Mouse (Mus musculus): ENCODE results near the gene Rtkn2. TPM values are rescaled to one million over a fixed set of nuclear protein-coding genes. Genes with fewer than 3 reads are reported as not detected.
"Not testable (repeated sequence)": the region's sequence is repeated elsewhere in the genome, so short reads cannot be mapped to it uniquely, and the experiment has no call there.

The Rtkn2 gene
- polyA plus RNA-seq, 1 experiment from 2014 or later, result 1.3 TPM

- Histone ChIP-seq H3K9ac (no peak overlapping the region), H3K4me1 (replicated peaks) (0 out of 2 replicates have a peak, but pooled peaks cover 4% of the 10 kb centered on the region), H3K9me3 (replicated peaks) (no peaks in the 10 kb centered on the region), H3K4me2 (no peak overlapping the region), H3K27ac (replicated peaks) (no peak overlapping the region), H3K4me3 (replicated peaks) (no peak overlapping the region), H3K27me3 (no peaks in the 10 kb centered on the region), H3K36me3 (replicated peaks) (peaks cover 22% of the 10 kb centered on the region)
- 69% methylated on average over 3 of the region's 3 CpGs for WGBS (ENCODE audit: insufficient replicate concordance)
- ATAC-seq (ENCODE audit: insufficient read depth), result no peak
These were observed 114.1 kb downstream of the Rtkn2 start for GRCm38 (mm10) chr10:68093496-68093895.

- Histone ChIP-seq H3K4me1 (replicated peaks) (0 out of 2 replicates have a peak, but pooled peaks cover under 1% of the 10 kb centered on the region), H3K27me3 (no peaks in the 10 kb centered on the region), H3K36me3 (replicated peaks) (peaks cover 26% of the 10 kb centered on the region), H3K4me2 (no peak overlapping the region), H3K9ac (no peak overlapping the region), H3K9me3 (replicated peaks) (no peaks in the 10 kb centered on the region), H3K4me3 (replicated peaks) (no peak overlapping the region), H3K27ac (replicated peaks) (no peak overlapping the region)
- ATAC-seq (ENCODE audit: insufficient read depth), result no peak
- 40% methylated on average over 2 of the region's 2 CpGs for WGBS (ENCODE audit: insufficient replicate concordance)
These were observed 115.8 kb downstream of the Rtkn2 start for GRCm38 (mm10) chr10:68095136-68095535.

- WGBS (ENCODE audit: insufficient replicate concordance), result 78% methylated on average over 12 of the region's 12 CpGs
- peaks cover 31% of the 10 kb centered on the region for H3K36me3 ChIP-seq (replicated peaks)
- ATAC-seq (ENCODE audit: insufficient read depth), result no peak
- no peaks in the 10 kb centered on the region for H3K4me1 ChIP-seq (replicated peaks)
- H3K27me3 ChIP-seq, result no peaks in the 10 kb centered on the region
- no peak overlapping the region for H3K27ac ChIP-seq (replicated peaks)
- no peak overlapping the region for H3K4me3 ChIP-seq (replicated peaks)
- no peak overlapping the region for H3K9ac ChIP-seq
- H3K9me3 ChIP-seq (replicated peaks), result no peaks in the 10 kb centered on the region
- H3K4me2 ChIP-seq, result no peak overlapping the region
These were observed 117.0 kb downstream of the Rtkn2 start for GRCm38 (mm10) chr10:68096395-68096794.

- Histone ChIP-seq H3K27me3 (no peaks in the 10 kb centered on the region), H3K27ac (replicated peaks) (no peak overlapping the region), H3K9me3 (replicated peaks) (no peaks in the 10 kb centered on the region), H3K4me2 (no peak overlapping the region), H3K4me1 (replicated peaks) (no peaks in the 10 kb centered on the region), H3K36me3 (replicated peaks) (peaks cover 31% of the 10 kb centered on the region), H3K4me3 (replicated peaks) (no peak overlapping the region), H3K9ac (no peak overlapping the region)
- WGBS (ENCODE audit: insufficient replicate concordance), result 54% methylated on average over 19 of the region's 19 CpGs
- no peak for ATAC-seq (ENCODE audit: insufficient read depth)
These were observed 118.7 kb downstream of the Rtkn2 start for GRCm38 (mm10) chr10:68097821-68098675.

- H3K27me3 ChIP-seq; H3K4me2 ChIP-seq; H3K9ac ChIP-seq; H3K4me3 ChIP-seq (replicated peaks); ATAC-seq (ENCODE audit: insufficient read depth); H3K27ac ChIP-seq (replicated peaks); H3K4me1 ChIP-seq (replicated peaks); H3K9me3 ChIP-seq (replicated peaks): not testable (repeated sequence)
- 74% methylated on average over 7 of the region's 7 CpGs for WGBS (ENCODE audit: insufficient replicate concordance)
- peaks cover 31% of the 10 kb centered on the region for H3K36me3 ChIP-seq (replicated peaks)
These were observed 120.4 kb downstream of the Rtkn2 start for GRCm38 (mm10) chr10:68099801-68100200.

- Histone ChIP-seq H3K9ac (no peak overlapping the region), H3K27me3 (no peaks in the 10 kb centered on the region), H3K9me3 (replicated peaks) (no peaks in the 10 kb centered on the region), H3K36me3 (replicated peaks) (peaks cover 31% of the 10 kb centered on the region), H3K4me2 (no peak overlapping the region), H3K4me1 (replicated peaks) (peaks cover 11% of the 10 kb centered on the region; the same call in 1 of the 2 replicates), H3K4me3 (replicated peaks) (no peak overlapping the region), H3K27ac (replicated peaks) (no peak overlapping the region)
- WGBS (ENCODE audit: insufficient replicate concordance), result 72% methylated on average over 8 of the region's 8 CpGs
- ATAC-seq (ENCODE audit: insufficient read depth), result no peak
These were observed 121.1 kb downstream of the Rtkn2 start for GRCm38 (mm10) chr10:68100506-68100905.

- H3K27ac ChIP-seq (replicated peaks), result no peak overlapping the region
- 62% methylated on average over 4 of the region's 4 CpGs for WGBS (ENCODE audit: insufficient replicate concordance)
- H3K4me1 ChIP-seq (replicated peaks), result peaks cover 12% of the 10 kb centered on the region; the same call in 1 of the 2 replicates
- H3K4me2 ChIP-seq, result no peak overlapping the region
- no peak overlapping the region for H3K4me3 ChIP-seq (replicated peaks)
- H3K27me3 ChIP-seq, result no peaks in the 10 kb centered on the region
- no peak overlapping the region for H3K9ac ChIP-seq
- no peaks in the 10 kb centered on the region for H3K9me3 ChIP-seq (replicated peaks)
- peaks cover 30% of the 10 kb centered on the region for H3K36me3 ChIP-seq (replicated peaks)
- ATAC-seq (ENCODE audit: insufficient read depth), result no peak
These were observed 121.9 kb downstream of the Rtkn2 start for GRCm38 (mm10) chr10:68101251-68101650.

- H3K9me3 ChIP-seq (replicated peaks), result no peaks in the 10 kb centered on the region
- H3K4me2 ChIP-seq, result no peak overlapping the region
- no peak for ATAC-seq (ENCODE audit: insufficient read depth)
- no peak overlapping the region for H3K4me3 ChIP-seq (replicated peaks)
- no peak overlapping the region for H3K9ac ChIP-seq
- H3K27ac ChIP-seq (replicated peaks), result no peak overlapping the region
- H3K27me3 ChIP-seq, result no peaks in the 10 kb centered on the region
- H3K4me1 ChIP-seq (replicated peaks), result peaks cover 12% of the 10 kb centered on the region; the same call in 1 of the 2 replicates
- H3K36me3 ChIP-seq (replicated peaks), result peaks cover 22% of the 10 kb centered on the region
- 75% methylated on average over 6 of the region's 6 CpGs for WGBS (ENCODE audit: insufficient replicate concordance)
These were observed 123.2 kb downstream of the Rtkn2 start for GRCm38 (mm10) chr10:68102566-68102965.

- Histone ChIP-seq H3K27ac (replicated peaks) (no peak overlapping the region), H3K9me3 (replicated peaks) (no peaks in the 10 kb centered on the region), H3K4me2 (no peak overlapping the region), H3K9ac (no peak overlapping the region), H3K27me3 (no peaks in the 10 kb centered on the region), H3K36me3 (replicated peaks) (peaks cover 19% of the 10 kb centered on the region; the same call in 1 of the 2 replicates), H3K4me3 (replicated peaks) (no peak overlapping the region), H3K4me1 (replicated peaks) (peaks cover 12% of the 10 kb centered on the region; the same call in 1 of the 2 replicates)
- ATAC-seq (ENCODE audit: insufficient read depth), result no peak
- 66% methylated on average over 6 of the region's 6 CpGs for WGBS (ENCODE audit: insufficient replicate concordance)
These were observed 123.9 kb downstream of the Rtkn2 start for GRCm38 (mm10) chr10:68103078-68103855.

GRCm38 (mm10) chr10:68103988-68104387, 124.6 kb downstream of the Rtkn2 start:
- Histone ChIP-seq H3K4me1 (replicated peaks) (peaks cover 12% of the 10 kb centered on the region; the same call in 1 of the 2 replicates), H3K9me3 (replicated peaks) (no peaks in the 10 kb centered on the region), H3K4me2 (no peak overlapping the region), H3K4me3 (replicated peaks) (no peak overlapping the region), H3K9ac (no peak overlapping the region), H3K27me3 (no peaks in the 10 kb centered on the region), H3K36me3 (replicated peaks) (0 out of 2 replicates have a peak, but pooled peaks cover 20% of the 10 kb centered on the region), H3K27ac (replicated peaks) (no peak overlapping the region)
- no peak for ATAC-seq (ENCODE audit: insufficient read depth)
- 58% methylated on average over 5 of the region's 5 CpGs for WGBS (ENCODE audit: insufficient replicate concordance)

- Histone ChIP-seq H3K4me2 (no peak overlapping the region), H3K4me1 (replicated peaks) (peaks cover 12% of the 10 kb centered on the region; the same call in 1 of the 2 replicates)
- 24% methylated on average over 2 of the region's 2 CpGs for WGBS (ENCODE audit: insufficient replicate concordance)
These were observed 125.1 kb downstream of the Rtkn2 start for GRCm38 (mm10) chr10:68104481-68104880.

More at GRCm38 (mm10) chr10:68104481-68104880, 125.1 kb downstream of the Rtkn2 start:
- H3K9me3 ChIP-seq (replicated peaks), result no peaks in the 10 kb centered on the region
- no peak overlapping the region for H3K4me3 ChIP-seq (replicated peaks)
- no peaks in the 10 kb centered on the region for H3K27me3 ChIP-seq
- no peak overlapping the region for H3K9ac ChIP-seq
- peak overlapping the region; percentile 51; the same call in 1 of the 2 replicates for H3K27ac ChIP-seq (replicated peaks)
- 0 out of 2 replicates have a peak, but pooled peaks cover 22% of the 10 kb centered on the region for H3K36me3 ChIP-seq (replicated peaks)
- ATAC-seq (ENCODE audit: insufficient read depth), result no peak

Measured in liver, embryonic 15.5 days (tissue).